Mouse (Mus musculus): ENCODE results near the gene Bphl.

DNA sequence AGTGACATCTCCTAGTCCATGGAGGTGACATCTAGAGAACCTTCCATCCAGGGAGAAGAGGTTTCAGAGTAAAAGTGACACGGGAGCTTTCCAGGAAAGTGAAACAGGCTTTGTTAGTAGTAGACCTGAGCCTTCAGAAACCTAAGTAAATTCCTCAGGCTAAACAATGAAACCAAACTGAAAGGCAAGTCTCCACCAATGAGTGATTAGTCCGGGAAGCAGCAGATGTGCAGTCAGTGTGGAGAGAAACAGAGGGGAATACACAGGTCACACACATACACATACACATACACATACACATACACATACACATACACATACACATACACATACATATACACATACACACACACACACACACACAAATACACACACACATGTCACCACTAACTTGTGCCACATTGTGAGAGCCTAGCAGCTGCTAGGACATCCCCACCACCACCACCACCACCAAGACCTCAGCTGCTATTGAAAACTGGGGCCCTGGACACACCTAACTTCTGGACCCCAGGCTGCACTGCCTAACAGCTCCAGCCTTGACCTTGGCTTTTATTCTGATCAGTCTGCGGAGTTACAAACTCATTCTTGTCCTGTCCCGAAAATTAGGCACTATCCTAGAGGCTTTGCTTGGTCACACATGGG is 71.8 kb downstream of the Bphl start:
- TF ChIP-seq CTCF (IDR thresholded peaks at IDR 0.05; ENCODE audit: insufficient read depth, low read depth, low read length) = no peak
- no peak for TF ChIP-seq POLR2A (IDR thresholded peaks at IDR 0.05; ENCODE audit: insufficient read depth, low read depth, low read length)

Data from olfactory bulb, adult 2 months (tissue).